Mouse (Mus musculus) heart, postnatal 14 days (tissue): ENCODE data around the gene Tm7sf3. TPM values are rescaled to one million over a fixed set of nuclear protein-coding genes. Genes with fewer than 3 reads are reported as not detected.
"Not testable (repeated sequence)": the region's sequence is repeated elsewhere in the genome, so short reads cannot be mapped to it uniquely, and the experiment has no call there.

Experiments
- DNase-seq, 2 experiments: peaks; one replicate each; pipeline ENCODE4 v3.0.0; 2021 to 2022
- intact Hi-C: fragments of 180-260 bp; cut with DNase I; formaldehyde crosslinking; loops from one replicate; pipeline ENCODE4 v1.15.1; 2025
- total RNA-seq, 2 experiments: library from RNA; stranded (reverse); gene quantifications; 2 replicates each; pipeline ENCODE4 v1.2.3; 2021

Tm7sf3 gene
- total RNA-seq, 2 experiments from 2014 or later = 18.1 to 19.9 TPM

- DNase-seq = no peak
- intact Hi-C loops = loop anchor here (5.0 kb wide), 1 partner anchor 128 kb away; the partner anchor contains the start of gene Itpr2
Measured at GRCm38 (mm10) chr6:146629781-146630756, 12.6 kb downstream of the Tm7sf3 start.

- intact Hi-C loops = no loop called here
Measured at GRCm38 (mm10) chr6:146628123-146628522, 14.5 kb downstream of the Tm7sf3 start.

GRCm38 (mm10) chr6:146616670-146617069 lies 26.0 kb downstream of the Tm7sf3 start:
- DNase-seq = no peak
- intact Hi-C loops = no loop called here

More at GRCm38 (mm10) chr6:146628123-146628522, 14.5 kb downstream of the Tm7sf3 start:
- no peak for DNase-seq

- intact Hi-C loops = no loop called here
- DNase-seq = no peak
Measured at GRCm38 (mm10) chr6:146615891-146616290, 26.7 kb downstream of the Tm7sf3 start.

GRCm38 (mm10) chr6:146614541-146614940 lies 28.1 kb downstream of the Tm7sf3 start:
- no peak for DNase-seq
- intact Hi-C loops = no loop called here

GRCm38 (mm10) chr6:146613907-146614306 lies 28.7 kb downstream of the Tm7sf3 start:
- no peak for DNase-seq
- intact Hi-C loops = no loop called here

GRCm38 (mm10) chr6:146612736-146613135 lies 29.9 kb downstream of the Tm7sf3 start:
- intact Hi-C loops = no loop called here
- DNase-seq = no peak

GRCm38 (mm10) chr6:146611897-146612296 lies 30.7 kb downstream of the Tm7sf3 start:
- intact Hi-C loops = no loop called here
- DNase-seq = no peak

GRCm38 (mm10) chr6:146611385-146611784 lies 31.2 kb downstream of the Tm7sf3 start:
- DNase-seq = no peak
- intact Hi-C loops = no loop called here

- DNase-seq = peak in 1 of 2 experiments; percentile 12
- intact Hi-C loops = no loop called here
Measured at GRCm38 (mm10) chr6:146603651-146604050, 39.0 kb downstream of the Tm7sf3 start.

GRCm38 (mm10) chr6:146602601-146603000 lies 40.0 kb downstream of the Tm7sf3 start:
- intact Hi-C loops = no loop called here
- no peak for DNase-seq

- no peak for DNase-seq
- intact Hi-C loops = no loop called here
Measured at GRCm38 (mm10) chr6:146585134-146585533, 57.5 kb downstream of the Tm7sf3 start.

- no peak for DNase-seq
- intact Hi-C loops = no loop called here
Measured at GRCm38 (mm10) chr6:146583366-146584046, 59.1 kb downstream of the Tm7sf3 start.

- intact Hi-C loops = no loop called here
- no peak for DNase-seq
Measured at GRCm38 (mm10) chr6:146580381-146580926, 62.2 kb downstream of the Tm7sf3 start.

- DNase-seq = peak in 1 of 2 experiments; percentile 23
- intact Hi-C loops = no loop called here
Measured at GRCm38 (mm10) chr6:146578586-146578985, 64.0 kb downstream of the Tm7sf3 start.

- peak; percentile 76 to 78 for DNase-seq
- intact Hi-C loops = no loop called here
Measured at GRCm38 (mm10) chr6:146578111-146578531, 64.5 kb downstream of the Tm7sf3 start.

GRCm38 (mm10) chr6:146577310-146578109 lies 65.1 kb downstream of the Tm7sf3 start, which contains the start of gene Ints13:
TSS of gene Ints13 (minus strand) at chr6:146577835.
- intact Hi-C loops = loop anchor here (2.0 kb wide), 1 partner anchor 75 kb away; the partner anchor contains the start of gene Itpr2
- DNase-seq = peak; percentile 97 to 98

- DNase-seq = no peak
- intact Hi-C loops = loop anchor here (2.0 kb wide), 1 partner anchor 74 kb away; the partner anchor contains the start of gene Itpr2
Measured at GRCm38 (mm10) chr6:146576903-146577302, 65.7 kb downstream of the Tm7sf3 start, which contains the start of gene Fgfr1op2. TSS of gene Fgfr1op2 (plus strand) at chr6:146577203.

GRCm38 (mm10) chr6:146572073-146572472 lies 70.6 kb downstream of the Tm7sf3 start:
- intact Hi-C loops = no loop called here
- no peak for DNase-seq

GRCm38 (mm10) chr6:146562461-146562860 lies 80.2 kb downstream of the Tm7sf3 start:
- DNase-seq, intact Hi-C loops: not testable (repeated sequence)
